Mouse (Mus musculus) midbrain, embryonic 16.5 days (tissue): Measurements from ENCODE around the gene Otud7a. TPM values are rescaled to one million over a fixed set of nuclear protein-coding genes. Genes with fewer than 3 reads are reported as not detected.

Experiments used
- ATAC-seq: fragments of 200-750 bp; cut with Nextera tagmentation; 2 replicates; pipeline ENCODE4 v1.8.0; 2017; ENCODE audit warnings: moderate TSS enrichment
- H3K27ac ChIP-seq: fragments of 300-500 bp; sonication (generic); 2 replicates; pipeline ENCODE4 v1.5.1; 2014; ENCODE audit warnings: mild to moderate bottlenecking, low read length, mixed read lengths
- H3K27me3 ChIP-seq: fragments of 300-500 bp; sonication (generic); 2 replicates; pipeline ENCODE4 v1.6.1; 2014; ENCODE audit warnings: low read depth, low read length, mixed read lengths; ENCODE audit not compliant: control insufficient read depth, insufficient read depth
- H3K36me3 ChIP-seq: fragments of 300-500 bp; sonication (generic); 2 replicates; pipeline ENCODE4 v1.6.1; 2014; ENCODE audit warnings: mild to moderate bottlenecking, low read length, moderate library complexity, mixed read lengths; ENCODE audit not compliant: control insufficient read depth, insufficient read depth
- H3K4me1 ChIP-seq: fragments of 300-500 bp; sonication (generic); 2 replicates; pipeline ENCODE4 v1.6.1; 2014; ENCODE audit warnings: mild to moderate bottlenecking, low read length, mixed read lengths; ENCODE audit not compliant: control insufficient read depth, insufficient read depth
- H3K4me2 ChIP-seq: fragments of 300-500 bp; sonication (generic); 2 replicates; pipeline ENCODE4 v1.6.1; 2014; ENCODE audit warnings: mild to moderate bottlenecking, low read length, mixed read lengths
- H3K4me3 ChIP-seq: fragments of 300-500 bp; sonication (generic); 2 replicates; pipeline ENCODE4 v1.5.1; 2014; ENCODE audit warnings: low read depth, mild to moderate bottlenecking, low read length, moderate library complexity, mixed read lengths
- H3K9ac ChIP-seq: fragments of 300-500 bp; sonication (generic); 2 replicates; pipeline ENCODE4 v1.6.1; 2014; ENCODE audit warnings: low read depth, low read length, mixed read lengths
- H3K9me3 ChIP-seq: fragments of 300-500 bp; sonication (generic); replicated peaks from 2 replicates; pipeline ENCODE4 v1.6.1; 2014; ENCODE audit warnings: mild to moderate bottlenecking, low read length, mixed read lengths; ENCODE audit not compliant: control insufficient read depth, poor library complexity, severe bottlenecking
- WGBS: fragments of 180-500 bp; shearing (Covaris S2); extraction: QIAGEN DNeasy Blood & Tissue Kit; methylation state at CpG from one replicate; pipeline ENCODE4 v1.1.7; 2014; 5-methylcytosine and 5-hydroxymethylcytosine counted together
- polyA plus RNA-seq: library from polyadenylated mRNA; unstranded; fragments of >200 nt; fragmentation: Nextera tagmentation; extraction: Ambion mirVana; gene quantifications from 2 replicates; pipeline ENCODE4 v1.2.1, GENCODE M21; 2015

Otud7a gene
- polyA plus RNA-seq, 1 experiment from 2014 or later = 3.4 TPM

- Histone ChIP-seq H3K4me1 (no peaks in the 10 kb centered on the region), H3K4me3 (no peak overlapping the region), H3K36me3 (peaks cover 2% of the 10 kb centered on the region; the same call in 1 of the 2 replicates), H3K9ac (no peak overlapping the region), H3K9me3 (no peaks in the 10 kb centered on the region), H3K27ac (no peak overlapping the region), H3K27me3 (no peaks in the 10 kb centered on the region), H3K4me2 (no peak overlapping the region)
- 96% methylated on average over 4 of the region's 4 CpGs for WGBS
- ATAC-seq = no peak
Measured at GRCm38 (mm10) chr7:63687056-63687455, 242.5 kb downstream of the Otud7a start.

- Histone ChIP-seq H3K27ac (no peak overlapping the region), H3K9ac (no peak overlapping the region), H3K9me3 (no peaks in the 10 kb centered on the region), H3K27me3 (no peaks in the 10 kb centered on the region), H3K4me1 (no peaks in the 10 kb centered on the region), H3K4me3 (no peak overlapping the region), H3K36me3 (peaks cover 3% of the 10 kb centered on the region; the same call in 1 of the 2 replicates), H3K4me2 (no peak overlapping the region)
- no peak for ATAC-seq
- 82% methylated on average over 4 of the region's 4 CpGs for WGBS
Measured at GRCm38 (mm10) chr7:63697921-63698320, 253.4 kb downstream of the Otud7a start.

GRCm38 (mm10) chr7:63717903-63718302 is 273.4 kb downstream of the Otud7a start:
- ATAC-seq = no peak
- Histone ChIP-seq H3K4me2 (no peak overlapping the region), H3K4me1 (no peaks in the 10 kb centered on the region), H3K9ac (no peak overlapping the region), H3K4me3 (no peak overlapping the region), H3K36me3 (no peaks in the 10 kb centered on the region), H3K27me3 (no peaks in the 10 kb centered on the region), H3K9me3 (no peaks in the 10 kb centered on the region), H3K27ac (no peak overlapping the region)
- WGBS = 89% methylated on average over 8 of the region's 8 CpGs

GRCm38 (mm10) chr7:63719183-63719944 is 274.8 kb downstream of the Otud7a start:
- no peak overlapping the region for H3K4me2 ChIP-seq
- no peak overlapping the region for H3K27ac ChIP-seq
- no peaks in the 10 kb centered on the region for H3K27me3 ChIP-seq
- no peaks in the 10 kb centered on the region for H3K36me3 ChIP-seq
- no peak overlapping the region for H3K4me3 ChIP-seq
- 86% methylated on average over 13 of the region's 13 CpGs for WGBS
- no peak overlapping the region for H3K9ac ChIP-seq
- H3K9me3 ChIP-seq = no peaks in the 10 kb centered on the region
- H3K4me1 ChIP-seq = no peaks in the 10 kb centered on the region
- ATAC-seq = no peak

- ATAC-seq = no peak
- H3K9ac ChIP-seq = no peak overlapping the region
- no peaks in the 10 kb centered on the region for H3K9me3 ChIP-seq
- no peaks in the 10 kb centered on the region for H3K36me3 ChIP-seq
- 77% methylated on average over 2 of the region's 2 CpGs for WGBS
- H3K27me3 ChIP-seq = no peaks in the 10 kb centered on the region
- H3K4me3 ChIP-seq = no peak overlapping the region
- no peak overlapping the region for H3K4me2 ChIP-seq
- H3K27ac ChIP-seq = no peak overlapping the region
- no peaks in the 10 kb centered on the region for H3K4me1 ChIP-seq
Measured at GRCm38 (mm10) chr7:63720682-63721081, 276.1 kb downstream of the Otud7a start.

GRCm38 (mm10) chr7:63725040-63725729 is 280.6 kb downstream of the Otud7a start:
- Histone ChIP-seq H3K27ac (no peak overlapping the region), H3K36me3 (peaks cover 11% of the 10 kb centered on the region), H3K9ac (no peak overlapping the region), H3K4me1 (no peaks in the 10 kb centered on the region), H3K4me2 (no peak overlapping the region), H3K9me3 (no peaks in the 10 kb centered on the region), H3K4me3 (no peak overlapping the region), H3K27me3 (no peaks in the 10 kb centered on the region)
- no peak; the same call in 1 of the 2 replicates for ATAC-seq
- 53% methylated on average over 6 of the region's 6 CpGs for WGBS

- ATAC-seq = no peak
- no peaks in the 10 kb centered on the region for H3K9me3 ChIP-seq
- peaks cover 20% of the 10 kb centered on the region for H3K36me3 ChIP-seq
- H3K4me3 ChIP-seq = no peak overlapping the region
- no peak overlapping the region for H3K27ac ChIP-seq
- no peak overlapping the region for H3K4me2 ChIP-seq
- no peaks in the 10 kb centered on the region for H3K27me3 ChIP-seq
- no peaks in the 10 kb centered on the region for H3K4me1 ChIP-seq
- WGBS = 89% methylated on average over 5 of the region's 5 CpGs
- no peak overlapping the region for H3K9ac ChIP-seq
Measured at GRCm38 (mm10) chr7:63729605-63730004, 285.1 kb downstream of the Otud7a start.

- H3K27ac ChIP-seq = no peak overlapping the region
- H3K4me1 ChIP-seq = no peaks in the 10 kb centered on the region
- H3K9me3 ChIP-seq = no peaks in the 10 kb centered on the region
- H3K4me3 ChIP-seq = no peak overlapping the region
- no peak overlapping the region for H3K4me2 ChIP-seq
- no peak overlapping the region for H3K9ac ChIP-seq
- H3K36me3 ChIP-seq = peaks cover 20% of the 10 kb centered on the region
- no peak for ATAC-seq
- H3K27me3 ChIP-seq = no peaks in the 10 kb centered on the region
Measured at GRCm38 (mm10) chr7:63730012-63730411, 285.5 kb downstream of the Otud7a start.

- no peaks in the 10 kb centered on the region; the same call in 1 of the 2 replicates for H3K36me3 ChIP-seq
- H3K27me3 ChIP-seq = no peaks in the 10 kb centered on the region
- H3K4me1 ChIP-seq = no peaks in the 10 kb centered on the region
- no peak overlapping the region for H3K9ac ChIP-seq
- no peak overlapping the region for H3K27ac ChIP-seq
- no peaks in the 10 kb centered on the region for H3K9me3 ChIP-seq
- H3K4me2 ChIP-seq = no peak overlapping the region
- no peak overlapping the region for H3K4me3 ChIP-seq
- WGBS = 53% methylated on average over 4 of the region's 4 CpGs
- ATAC-seq = peak; percentile 61
Measured at GRCm38 (mm10) chr7:63737725-63738124, 293.2 kb downstream of the Otud7a start.
